Comparison of ENCODE assay signal across 8 mouse cellular contexts in the genomic region with DNA sequence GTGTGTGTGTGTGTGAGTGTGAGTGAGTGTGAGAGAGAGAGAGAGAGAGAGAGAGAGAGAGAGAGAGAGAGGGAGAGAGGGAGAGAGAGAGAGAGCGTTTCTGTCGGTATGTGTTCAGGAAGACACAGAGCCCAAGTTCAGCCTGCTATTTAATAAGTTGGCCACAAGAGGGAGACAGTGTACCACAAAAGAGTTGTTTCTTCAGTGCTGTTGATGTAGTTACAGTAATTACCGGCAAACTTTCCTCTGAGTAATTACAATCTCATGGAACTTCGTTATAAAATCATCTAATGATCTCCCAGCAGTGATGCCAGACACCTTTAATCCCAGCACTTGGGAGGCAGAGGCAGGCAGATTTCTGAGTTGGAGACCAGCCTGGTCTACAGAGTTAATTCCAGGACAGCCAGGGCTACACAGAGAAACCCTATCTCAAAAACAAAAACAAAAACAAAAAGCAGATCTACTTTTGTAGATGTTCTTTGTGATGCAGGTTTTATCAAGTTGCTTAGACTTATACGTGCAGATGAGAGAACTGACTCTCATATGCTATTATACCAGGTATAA. TPM values are rescaled to one million over a fixed set of nuclear protein-coding genes. Genes with fewer than 3 reads are reported as not detected.
DNase-seq lines count a peak whose midpoint lies in the region; ATAC-seq and TF ChIP-seq lines count a peak whose summit lies in the region.

No protein-coding gene starts in this region.

- H3K27me3 ChIP-seq in forebrain, embryonic 14.5 days (replicated peaks; ENCODE audit: control insufficient read depth, insufficient read depth, low read length) = no peaks in the 10 kb centered on the region
- no peaks in the 10 kb centered on the region for H3K27me3 ChIP-seq in midbrain, embryonic 10.5 days (ENCODE audit: low read depth, poor library complexity, severe bottlenecking)
- no peaks in the 10 kb centered on the region for H3K27me3 ChIP-seq in thymus, adult 2 months (ENCODE audit: control insufficient read depth, insufficient read depth, low read length)

- H3K9me3 ChIP-seq in forebrain, embryonic 14.5 days (replicated peaks; ENCODE audit: control insufficient read depth, low read length) = no peaks in the 10 kb centered on the region
- no peaks in the 10 kb centered on the region for H3K9me3 ChIP-seq in midbrain, embryonic 10.5 days (replicated peaks)

- H3K4me1 ChIP-seq in forebrain, embryonic 14.5 days (ENCODE audit: control insufficient read depth, insufficient read depth, low read length) = no peaks in the 10 kb centered on the region
- H3K4me1 ChIP-seq in midbrain, embryonic 10.5 days = 0 out of 2 replicates have a peak, but pooled peaks cover 4% of the 10 kb centered on the region
- H3K4me1 ChIP-seq in thymus, adult 2 months (replicated peaks; ENCODE audit: control insufficient read depth, insufficient read depth, low read length) = no peaks in the 10 kb centered on the region

- ATAC-seq in forebrain, embryonic 14.5 days = peak; percentile 88
- ATAC-seq in inflammation-experienced regulatory T-cells, adult 6 months = peak; percentile 89

- H3K4me2 ChIP-seq in forebrain, embryonic 14.5 days (ENCODE audit: low read length) = no peak overlapping the region

- no peaks in the 10 kb centered on the region for H3K36me3 ChIP-seq in forebrain, embryonic 14.5 days (ENCODE audit: control insufficient read depth, insufficient read depth, low read length)
- H3K36me3 ChIP-seq in midbrain, embryonic 10.5 days = no peaks in the 10 kb centered on the region
- no peaks in the 10 kb centered on the region for H3K36me3 ChIP-seq in thymus, adult 2 months (ENCODE audit: control insufficient read depth, insufficient read depth, low read length)

- WGBS in forebrain, embryonic 14.5 days = 6% methylated on average over 5 of the region's 5 CpGs
- WGBS in midbrain, embryonic 10.5 days = 14% methylated on average over 5 of the region's 5 CpGs
- WGBS in thymus, adult 2 months = 10% methylated on average over 5 of the region's 5 CpGs

- no peak overlapping the region for H3K27ac ChIP-seq in forebrain, embryonic 14.5 days (ENCODE audit: low read depth, low read length)
- H3K27ac ChIP-seq in midbrain, embryonic 10.5 days (replicated peaks) = no peak overlapping the region
- no peak overlapping the region for H3K27ac ChIP-seq in thymus, adult 2 months (ENCODE audit: control insufficient read depth, insufficient read depth, low read length)

- no peak for TF ChIP-seq CTCF in thymus, adult 2 months (IDR thresholded peaks at IDR 0.05; ENCODE audit: borderline replicate concordance, control insufficient read depth, extremely low read depth, insufficient read depth, low read length, poor library complexity)

- H3K4me3 ChIP-seq in forebrain, embryonic 14.5 days (ENCODE audit: low read depth, low read length) = no peak overlapping the region
- H3K4me3 ChIP-seq in midbrain, embryonic 10.5 days = peak overlapping the region; percentile 18; the same call in 1 of the 2 replicates
- H3K4me3 ChIP-seq in thymus, adult 2 months (ENCODE audit: control insufficient read depth, insufficient read depth, low read length) = no peak overlapping the region

- H3K9ac ChIP-seq in forebrain, embryonic 14.5 days (ENCODE audit: low read length) = no peak overlapping the region

- TF ChIP-seq POLR2A in thymus, adult 2 months (IDR thresholded peaks at IDR 0.05; ENCODE audit: control insufficient read depth, extremely low read depth, insufficient read depth, low read length, poor library complexity) = no peak

- DNase-seq in right cerebral cortex, adult 18-20 months = peak; percentile 79
- DNase-seq in right cerebral cortex, postnatal 4 days = no peak
- DNase-seq in cerebellum, adult 11 months = peak; percentile 5
- peak; percentile 93 for DNase-seq in forebrain, embryonic 14.5 days (ENCODE audit: low spot score)
- peak; percentile 28 to 67 for DNase-seq in left cerebral cortex, adult 9 months (ENCODE audit: low spot score in 2 of 2)
- DNase-seq in midbrain, embryonic 10.5 days (ENCODE audit: low spot score) = peak; percentile 48
- DNase-seq in thymus, adult 2 months = peak; percentile 54

RNA-seq across cellular contexts. Expression of gene Tfpi, which starts 21.3 kb away (rescaled TPM):
- 14.3 and 17.2 TPM in 2 replicates for polyA plus RNA-seq in forebrain, embryonic 14.5 days (2014; fragmentation: Nextera tagmentation; extraction: Ambion mirVana)
- polyA plus RNA-seq in inflammation-experienced regulatory T-cells, adult 6 months (2017; shearing (Covaris generic)) = 1 to 10 TPM; 1.6 to 4.9 (median 4.2) TPM
- 16.5 and 17.2 TPM in 2 replicates for polyA plus RNA-seq in midbrain, embryonic 10.5 days (2016; fragmentation: Nextera tagmentation; extraction: Ambion mirVana)
- 1.5 and 2.3 TPM in 2 replicates for polyA plus RNA-seq in thymus, adult 2 months (2012; rRNA removed)

RNA-seq across cellular contexts. Expression of gene Calcrl, which starts 30.1 kb away (rescaled TPM):
- 6.5 and 8.7 TPM in 2 replicates for polyA plus RNA-seq in forebrain, embryonic 14.5 days (2014; fragmentation: Nextera tagmentation; extraction: Ambion mirVana)
- 10 to 100 TPM; 28.9 to 33.5 (median 29.7) TPM for polyA plus RNA-seq in inflammation-experienced regulatory T-cells, adult 6 months (2017; shearing (Covaris generic))
- polyA plus RNA-seq in midbrain, embryonic 10.5 days (2016; fragmentation: Nextera tagmentation; extraction: Ambion mirVana) = 11.3 and 13.4 TPM in 2 replicates
- 7.5 and 8.7 TPM in 2 replicates for polyA plus RNA-seq in thymus, adult 2 months (2012; rRNA removed)
